Mouse (Mus musculus) neural tube, embryonic 14.5 days (tissue): ENCODE measurements around the gene Eif1b. TPM values are rescaled to one million over a fixed set of nuclear protein-coding genes. Genes with fewer than 3 reads are reported as not detected.

Source experiments
- ATAC-seq: fragments of 200-750 bp; cut with Nextera tagmentation; 2 replicates; pipeline ENCODE4 v1.8.0; 2017; ENCODE audit warnings: low read depth, mild to moderate bottlenecking, moderate TSS enrichment, moderate library complexity
- H3K27ac ChIP-seq: fragments of 300-500 bp; sonication (generic); 2 replicates; pipeline ENCODE4 v1.5.1; 2014; ENCODE audit warnings: low read depth, mild to moderate bottlenecking, control low read depth, low read length, moderate library complexity, mixed read lengths
- H3K27me3 ChIP-seq: fragments of 300-500 bp; sonication (generic); 2 replicates; pipeline ENCODE4 v1.6.1; 2014; ENCODE audit warnings: low read length; ENCODE audit not compliant: control insufficient read depth, insufficient read depth
- H3K36me3 ChIP-seq: fragments of 300-500 bp; sonication (generic); 2 replicates; pipeline ENCODE4 v1.6.1; 2014; ENCODE audit warnings: low read length, mixed read lengths; ENCODE audit not compliant: control insufficient read depth, insufficient read depth
- H3K4me1 ChIP-seq: fragments of 300-500 bp; sonication (generic); 2 replicates; pipeline ENCODE4 v1.6.1; 2014; ENCODE audit warnings: low read length; ENCODE audit not compliant: control insufficient read depth, insufficient read depth
- H3K4me2 ChIP-seq: fragments of 300-500 bp; sonication (generic); 2 replicates; pipeline ENCODE4 v1.6.1; 2014; ENCODE audit warnings: mild to moderate bottlenecking, low read depth, low read length, control low read depth
- H3K4me3 ChIP-seq: fragments of 300-500 bp; sonication (generic); 2 replicates; pipeline ENCODE4 v1.5.1; 2014; ENCODE audit warnings: low read depth, low read length, control low read depth, mixed read lengths
- H3K9ac ChIP-seq: fragments of 300-500 bp; sonication (generic); replicated peaks from 2 replicates; pipeline ENCODE4 v1.6.1; 2014; ENCODE audit warnings: low read depth, mild to moderate bottlenecking, control low read depth, low read length, mixed read lengths
- H3K9me3 ChIP-seq: fragments of 300-500 bp; sonication (generic); 2 replicates; pipeline ENCODE4 v1.6.1; 2016; ENCODE audit warnings: low read length; ENCODE audit not compliant: control insufficient read depth
- WGBS: fragments of 180-500 bp; shearing (Covaris S2); extraction: QIAGEN DNeasy Blood & Tissue Kit; methylation state at CpG from one replicate; pipeline ENCODE4 v1.1.7; 2014; 5-methylcytosine and 5-hydroxymethylcytosine counted together
- polyA plus RNA-seq: library from polyadenylated mRNA; unstranded; fragments of >200 nt; fragmentation: Nextera tagmentation; extraction: Ambion mirVana; gene quantifications from 2 replicates; pipeline ENCODE4 v1.2.1, GENCODE M21; 2014

The Eif1b gene
- polyA plus RNA-seq, 1 experiment from 2014 or later: 343 TPM

- 89% methylated on average over 3 of the region's 3 CpGs for WGBS
- Histone ChIP-seq H3K4me3 (peak overlapping the region; percentile 76), H3K4me1 (peaks cover 10% of the 10 kb centered on the region), H3K27me3 (peaks cover 3% of the 10 kb centered on the region; the same call in 1 of the 2 replicates), H3K9ac (no peak overlapping the region), H3K27ac (no peak overlapping the region), H3K4me2 (peak overlapping the region; percentile 74; the same call in 1 of the 2 replicates), H3K36me3 (peaks cover 17% of the 10 kb centered on the region), H3K9me3 (no peaks in the 10 kb centered on the region)
- ATAC-seq: no peak
These were observed 523 bp upstream of the Eif1b start for GRCm38 (mm10) chr9:120491509-120491908.

- peak overlapping the region; percentile 74 for H3K4me2 ChIP-seq
- peak overlapping the region; percentile 89 for H3K27ac ChIP-seq
- peaks cover 17% of the 10 kb centered on the region for H3K36me3 ChIP-seq
- peaks cover 10% of the 10 kb centered on the region for H3K4me1 ChIP-seq
- 0% methylated on average over 93 of the region's 97 CpGs for WGBS
- peak overlapping the region; percentile 96 for H3K9ac ChIP-seq
- peak overlapping the region; percentile 76 for H3K4me3 ChIP-seq
- ATAC-seq: peak; percentile 82
- peaks cover 3% of the 10 kb centered on the region; the same call in 1 of the 2 replicates for H3K27me3 ChIP-seq
- no peaks in the 10 kb centered on the region for H3K9me3 ChIP-seq
These were observed 644 bp downstream of the Eif1b start for GRCm38 (mm10) chr9:120492400-120493351.

GRCm38 (mm10) chr9:120493781-120494180 is 1.7 kb downstream of the Eif1b start:
- no peak for ATAC-seq
- Histone ChIP-seq H3K9me3 (no peaks in the 10 kb centered on the region), H3K27me3 (peaks cover 3% of the 10 kb centered on the region; the same call in 1 of the 2 replicates), H3K4me2 (peak overlapping the region; percentile 74), H3K9ac (peak overlapping the region; percentile 96), H3K4me1 (peaks cover 10% of the 10 kb centered on the region), H3K27ac (no peak overlapping the region), H3K36me3 (peaks cover 17% of the 10 kb centered on the region), H3K4me3 (peak overlapping the region; percentile 76)
- 81% methylated on average over 12 of the region's 12 CpGs for WGBS

- 7% methylated on average over 3 of the region's 3 CpGs for WGBS
- no peak; the same call in 1 of the 2 replicates for ATAC-seq
- Histone ChIP-seq H3K9me3 (no peaks in the 10 kb centered on the region), H3K4me2 (no peak overlapping the region), H3K36me3 (peaks cover 17% of the 10 kb centered on the region), H3K27me3 (peaks cover 3% of the 10 kb centered on the region; the same call in 1 of the 2 replicates), H3K4me1 (peaks cover 10% of the 10 kb centered on the region), H3K9ac (no peak overlapping the region), H3K27ac (no peak overlapping the region), H3K4me3 (no peak overlapping the region)
These were observed 4.7 kb downstream of the Eif1b start for GRCm38 (mm10) chr9:120496691-120497090.

GRCm38 (mm10) chr9:120497983-120498382 is 6.0 kb downstream of the Eif1b start:
- Histone ChIP-seq H3K4me2 (no peak overlapping the region), H3K9me3 (no peaks in the 10 kb centered on the region), H3K36me3 (peaks cover 17% of the 10 kb centered on the region), H3K4me1 (peaks cover 10% of the 10 kb centered on the region), H3K27ac (no peak overlapping the region), H3K27me3 (no peaks in the 10 kb centered on the region), H3K9ac (no peak overlapping the region), H3K4me3 (no peak overlapping the region)
- 91% methylated on average over 5 of the region's 5 CpGs for whole genome bisulfite sequencing
- ATAC-seq: no peak

GRCm38 (mm10) chr9:120501191-120501902 is 9.3 kb downstream of the Eif1b start:
- no peaks in the 10 kb centered on the region for H3K36me3 ChIP-seq
- ATAC-seq: no peak
- H3K4me1 ChIP-seq: no peaks in the 10 kb centered on the region
- no peak overlapping the region for H3K4me2 ChIP-seq
- H3K9ac ChIP-seq: no peak overlapping the region
- no peaks in the 10 kb centered on the region for H3K9me3 ChIP-seq
- no peak overlapping the region for H3K4me3 ChIP-seq
- no peak overlapping the region for H3K27ac ChIP-seq
- no peaks in the 10 kb centered on the region for H3K27me3 ChIP-seq
- WGBS: 44% methylated on average over 10 of the region's 10 CpGs

GRCm38 (mm10) chr9:120502013-120502412 is 10.0 kb downstream of the Eif1b start:
- no peak for ATAC-seq
- Histone ChIP-seq H3K9me3 (no peaks in the 10 kb centered on the region), H3K36me3 (no peaks in the 10 kb centered on the region), H3K4me2 (no peak overlapping the region), H3K27ac (no peak overlapping the region), H3K4me1 (no peaks in the 10 kb centered on the region), H3K4me3 (no peak overlapping the region), H3K9ac (no peak overlapping the region), H3K27me3 (no peaks in the 10 kb centered on the region)
- WGBS: 5% methylated on average over 8 of the region's 8 CpGs

GRCm38 (mm10) chr9:120504423-120504822 is 12.4 kb downstream of the Eif1b start:
- no peak for ATAC-seq
- no peaks in the 10 kb centered on the region for H3K4me1 ChIP-seq

GRCm38 (mm10) chr9:120511781-120512180 is 19.7 kb downstream of the Eif1b start:
- 74% methylated on average over 3 of the region's 3 CpGs for WGBS

More at GRCm38 (mm10) chr9:120504423-120504822, 12.4 kb downstream of the Eif1b start:
- no peaks in the 10 kb centered on the region for H3K27me3 ChIP-seq
- no peak overlapping the region for H3K9ac ChIP-seq
- 78% methylated on average over 2 of the region's 2 CpGs for WGBS
- no peak overlapping the region for H3K4me2 ChIP-seq
- H3K36me3 ChIP-seq: no peaks in the 10 kb centered on the region
- H3K27ac ChIP-seq: no peak overlapping the region
- no peaks in the 10 kb centered on the region for H3K9me3 ChIP-seq
- H3K4me3 ChIP-seq: no peak overlapping the region

More at GRCm38 (mm10) chr9:120511781-120512180, 19.7 kb downstream of the Eif1b start:
- Histone ChIP-seq H3K27me3 (no peaks in the 10 kb centered on the region), H3K9me3 (no peaks in the 10 kb centered on the region), H3K36me3 (no peaks in the 10 kb centered on the region), H3K27ac (no peak overlapping the region), H3K4me1 (no peaks in the 10 kb centered on the region), H3K4me3 (no peak overlapping the region), H3K4me2 (no peak overlapping the region), H3K9ac (no peak overlapping the region)
- no peak for ATAC-seq
